Comparison of ENCODE assay signal across 11 mouse cellular contexts in the genomic region with DNA sequence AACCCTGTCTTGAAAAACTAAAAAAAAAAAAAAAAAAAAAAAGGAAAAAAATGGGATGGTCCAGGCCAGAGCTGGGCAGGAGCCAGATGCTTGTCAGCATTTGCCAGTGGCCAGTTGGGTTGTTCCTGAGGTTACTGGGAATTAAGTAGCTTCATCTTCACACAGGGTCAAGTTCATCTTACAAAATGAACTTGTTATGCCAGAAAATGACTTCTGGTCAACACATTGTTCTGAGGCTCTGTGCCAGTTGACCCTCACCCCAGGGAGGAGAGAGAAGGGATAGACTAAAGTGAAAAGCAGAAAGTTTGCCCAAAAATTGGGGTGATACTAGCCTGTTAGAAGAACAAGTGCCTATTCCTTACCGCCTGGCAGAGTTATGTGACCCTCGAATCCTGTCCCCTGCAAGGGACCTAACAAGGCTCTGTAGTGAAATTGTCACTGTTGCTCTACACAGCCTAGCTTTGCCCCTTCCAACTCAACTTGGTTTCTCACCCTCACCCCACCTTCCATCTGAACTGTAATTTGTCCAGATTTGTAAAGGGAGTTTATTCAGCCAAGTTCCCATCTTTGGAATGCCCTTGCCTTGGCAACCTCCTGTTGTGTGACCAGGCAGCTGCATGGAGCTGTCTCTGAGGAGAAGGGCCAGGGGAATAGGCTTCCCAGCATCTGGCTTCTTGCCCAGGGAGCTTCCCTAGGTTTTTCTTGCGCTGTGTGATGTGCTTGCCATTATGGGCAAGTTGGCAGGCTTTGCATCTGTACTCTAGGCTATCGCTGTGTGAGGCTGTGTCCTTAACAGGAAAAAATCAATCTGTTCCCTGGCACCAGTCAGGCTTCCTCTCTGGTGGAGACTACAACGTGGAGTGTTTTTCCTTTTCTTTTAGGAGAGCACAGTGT. TPM values are rescaled to one million over a fixed set of nuclear protein-coding genes. Genes with fewer than 3 reads are reported as not detected.
DNase-seq lines count a peak whose midpoint lies in the region; ATAC-seq and TF ChIP-seq lines count a peak whose summit lies in the region.
"Had no signal": no experiment of that assay in that cellular context is flagged by ENCODE, and none has a peak within 500 bp of the region (broad histone marks: within the 10 kb centered on the region; RNA-seq: fewer than 3 reads in every experiment).

No protein-coding gene starts in this region.

- WGBS in kidney, embryonic 14.5 days = 87% methylated on average over 5 of the region's 5 CpGs
- 55% methylated on average over 5 of the region's 5 CpGs for WGBS in forebrain, embryonic 15.5 days

- TF ChIP-seq CTCF in brain, embryonic 14.5 days (IDR thresholded peaks at IDR 0.05; ENCODE audit: borderline replicate concordance, extremely low read depth, insufficient read depth, insufficient read length) = no peak

- no peak overlapping the region for H3K4me2 ChIP-seq in kidney, embryonic 14.5 days (replicated peaks; ENCODE audit: low read depth, low read length)
- no peak overlapping the region for H3K4me2 ChIP-seq in forebrain, embryonic 15.5 days (replicated peaks)

- no peak overlapping the region for H3K4me3 ChIP-seq in kidney, embryonic 14.5 days (ENCODE audit: low read length)
- H3K4me3 ChIP-seq in forebrain, embryonic 15.5 days = no peak overlapping the region
- H3K4me3 ChIP-seq: erythroblast, embryonic 14.5 days had no signal

- H3K27me3 ChIP-seq in kidney, embryonic 14.5 days (ENCODE audit: control insufficient read depth, insufficient read depth, low read length) = no peaks in the 10 kb centered on the region
- H3K27me3 ChIP-seq in forebrain, embryonic 15.5 days = no peaks in the 10 kb centered on the region
- H3K27me3 ChIP-seq: Patski had no signal

- H3K36me3 ChIP-seq in kidney, embryonic 14.5 days (ENCODE audit: control insufficient read depth, insufficient read depth, low read length) = peaks cover 78% of the 10 kb centered on the region
- peaks cover 86% of the 10 kb centered on the region for H3K36me3 ChIP-seq in forebrain, embryonic 15.5 days

- H3K9me3 ChIP-seq in kidney, embryonic 14.5 days (ENCODE audit: control insufficient read depth, low read length) = no peaks in the 10 kb centered on the region
- no peaks in the 10 kb centered on the region for H3K9me3 ChIP-seq in forebrain, embryonic 15.5 days

- TF ChIP-seq POLR2A in brain, embryonic 14.5 days (IDR thresholded peaks at IDR 0.05; ENCODE audit: borderline replicate concordance, extremely low read depth, insufficient read depth, insufficient read length, poor library complexity, severe bottlenecking) = no peak

- intact Hi-C loops in heart, postnatal 14 days (cut with DNase I) = loop anchor here (10.0 kb wide), 1 partner anchor 278 kb away; no protein-coding TSS in a partner anchor
- intact Hi-C loops in left cerebral cortex, postnatal 14 days (cut with DNase I) = no loop called here

- no peak for ATAC-seq in kidney, embryonic 14.5 days (ENCODE audit: low FRiP score, low TSS enrichment)
- no peak for ATAC-seq in forebrain, embryonic 15.5 days (replicated peaks)
- ATAC-seq: Patski had no signal

- H3K4me1 ChIP-seq in kidney, embryonic 14.5 days (ENCODE audit: control insufficient read depth, insufficient read depth, low read length) = no peaks in the 10 kb centered on the region
- H3K4me1 ChIP-seq in forebrain, embryonic 15.5 days = no peaks in the 10 kb centered on the region

- no peak overlapping the region for H3K9ac ChIP-seq in kidney, embryonic 14.5 days (ENCODE audit: low read depth, low read length)
- H3K9ac ChIP-seq in forebrain, embryonic 15.5 days (replicated peaks) = no peak overlapping the region
- H3K9ac ChIP-seq: liver, embryonic 14.5 days had no signal

- DNase-seq in kidney, adult 11 months = peak; percentile 70
- peak; percentile 86 for DNase-seq in brain, embryonic 14.5 days (ENCODE audit: low read depth)
- peak; percentile 59 to 65 for DNase-seq in heart, postnatal 14 days
- DNase-seq in left cerebral cortex, postnatal 14 days (ENCODE audit: low spot score in 2 of 2) = peak; percentile 72 to 75
- DNase-seq in right cerebral cortex, postnatal 4 days = peak; percentile 64
- DNase-seq in c-Kit-positive CD71-positive TER-119-positive erythroid progenitor cells, embryonic 14.5 days (ENCODE audit: low spot score) = no peak

- no peak overlapping the region for H3K27ac ChIP-seq in kidney, embryonic 14.5 days (ENCODE audit: low read depth, low read length)
- no peak overlapping the region for H3K27ac ChIP-seq in forebrain, embryonic 15.5 days (replicated peaks)
- H3K27ac ChIP-seq: liver, embryonic 14.5 days had no signal

RNA-seq across cellular contexts. Expression of gene Rnf214, which starts 10.6 kb away (rescaled TPM):
- 54.0 and 74.3 TPM in 2 replicates for polyA plus RNA-seq in kidney, embryonic 14.5 days (2014; fragmentation: Nextera tagmentation; extraction: Ambion mirVana)
- 50.6 and 68.0 TPM in 2 replicates for polyA plus RNA-seq in brain, embryonic 14.5 days (2012; rRNA removed)
- 10 to 100 TPM; 27.9 to 28.3 TPM for total RNA-seq in heart, postnatal 14 days (2021)
- 10 to 100 TPM; 74.5 to 75.5 TPM for total RNA-seq in left cerebral cortex, postnatal 14 days (2021)
- 96.5 and 96.9 TPM in 2 replicates for polyA plus RNA-seq in forebrain, embryonic 15.5 days (2015; fragmentation: Nextera tagmentation; extraction: Ambion mirVana)

RNA-seq across cellular contexts. Expression of gene Pcsk7, which starts 11.0 kb away (rescaled TPM):
- polyA plus RNA-seq in kidney, embryonic 14.5 days (2014; fragmentation: Nextera tagmentation; extraction: Ambion mirVana) = 7.8 and 16.2 TPM in 2 replicates
- polyA plus RNA-seq in brain, embryonic 14.5 days (2012; rRNA removed) = 40.3 and 48.7 TPM in 2 replicates
- total RNA-seq in heart, postnatal 14 days (2021) = 10 to 100 TPM; 23.3 to 24.5 TPM
- 10 to 100 TPM; 19.7 to 20.3 TPM for total RNA-seq in left cerebral cortex, postnatal 14 days (2021)
- polyA plus RNA-seq in forebrain, embryonic 15.5 days (2015; fragmentation: Nextera tagmentation; extraction: Ambion mirVana) = 25.6 and 26.7 TPM in 2 replicates

RNA-seq across cellular contexts. Expression of gene Tagln, which starts 18.6 kb away (rescaled TPM):
- 31.5 and 35.9 TPM in 2 replicates for polyA plus RNA-seq in kidney, embryonic 14.5 days (2014; fragmentation: Nextera tagmentation; extraction: Ambion mirVana)
- polyA plus RNA-seq in brain, embryonic 14.5 days (2012; rRNA removed) = 5.7 and 7.3 TPM in 2 replicates
- total RNA-seq in heart, postnatal 14 days (2021) = 10 to 100 TPM; 52.9 to 60.8 TPM
- total RNA-seq in left cerebral cortex, postnatal 14 days (2021) = 10 to 100 TPM; 13.1 to 16.2 TPM
- 2.6 and 2.8 TPM in 2 replicates for polyA plus RNA-seq in forebrain, embryonic 15.5 days (2015; fragmentation: Nextera tagmentation; extraction: Ambion mirVana)
- polyA plus RNA-seq: erythroblast, embryonic 14.5 days had no signal

RNA-seq across cellular contexts. Expression of gene Sidt2, which starts 37.8 kb away (rescaled TPM):
- 26.8 and 42.3 TPM in 2 replicates for polyA plus RNA-seq in kidney, embryonic 14.5 days (2014; fragmentation: Nextera tagmentation; extraction: Ambion mirVana)
- 85.4 and 101 TPM in 2 replicates for polyA plus RNA-seq in brain, embryonic 14.5 days (2012; rRNA removed)
- 10 to 100 TPM; 71.9 to 80.7 TPM for total RNA-seq in heart, postnatal 14 days (2021)
- 100 to 1,000 TPM; 112 to 116 TPM for total RNA-seq in left cerebral cortex, postnatal 14 days (2021)
- polyA plus RNA-seq in forebrain, embryonic 15.5 days (2015; fragmentation: Nextera tagmentation; extraction: Ambion mirVana) = 37.2 and 37.6 TPM in 2 replicates
